Mouse (Mus musculus) E14TG2a.4 (cell line): ENCODE data around the gene Ckap2l.

Experiments
- CTCF ChIP-seq: conservative IDR thresholded peaks from 2 replicates; pipeline ENCODE4 v1.5.1; 2014; ENCODE audit warnings: low read length
- POU5F1 ChIP-seq: IDR thresholded peaks from 2 replicates; pipeline ENCODE4 v1.6.1; 2014; ENCODE audit warnings: low read length, borderline replicate concordance

DNA sequence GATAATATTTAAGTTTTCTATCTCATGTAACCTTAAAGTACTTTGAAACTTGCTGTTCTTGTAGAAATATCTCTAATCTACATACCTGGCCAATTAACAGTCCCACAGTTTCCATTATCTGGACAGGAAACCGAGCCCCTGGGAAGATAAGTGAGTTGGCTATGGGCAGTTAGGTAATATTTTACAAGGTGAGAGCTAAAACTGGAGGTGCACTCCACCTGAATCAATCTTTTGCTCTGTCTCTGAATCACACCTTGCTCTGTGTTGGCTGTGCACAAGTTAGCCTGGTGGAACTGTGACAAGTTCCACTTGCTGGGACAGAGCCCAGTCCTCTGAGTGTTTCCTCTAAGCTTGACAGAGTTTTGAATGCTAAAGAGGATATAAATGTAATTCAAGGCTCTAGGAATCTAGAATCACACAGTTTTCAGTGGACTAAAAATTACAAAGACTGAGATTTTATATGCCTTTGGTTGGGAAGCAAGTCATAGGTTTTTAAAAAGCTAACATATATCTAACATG is 25.2 kb upstream of the Ckap2l start:
- TF ChIP-seq CTCF = no peak
- TF ChIP-seq POU5F1 = no peak
